Mouse (Mus musculus): ENCODE measurements around the gene Lrrc74a.

DNA sequence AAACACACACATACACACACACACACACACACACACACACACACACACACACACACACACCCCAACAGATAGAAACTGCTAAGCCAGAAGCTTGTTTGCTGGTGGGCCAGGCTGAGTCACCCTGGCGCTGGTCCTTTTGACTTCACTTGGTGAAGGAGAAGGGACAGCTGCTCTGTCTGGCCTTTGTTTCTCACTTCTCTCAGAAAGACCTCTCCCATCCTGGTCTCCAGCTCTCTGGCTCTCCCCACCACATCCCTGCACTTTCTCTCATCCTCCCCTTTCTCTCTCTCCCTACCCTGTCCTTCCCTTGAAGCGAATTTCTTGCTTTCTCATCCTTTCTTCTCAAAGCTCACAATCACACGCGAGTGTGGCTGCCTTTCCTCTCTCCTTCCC is 70.1 kb downstream of the Lrrc74a start:
- TF ChIP-seq GATA1 (IDR thresholded peaks at IDR 0.05; ENCODE audit: borderline replicate concordance, low read length): no peak
- TF ChIP-seq FLI1 (IDR thresholded peaks at IDR 0.05; ENCODE audit: low read length): no peak
